Mouse (Mus musculus) ovary, adult 18-20 months (tissue): ENCODE results near the gene Mpp2.
A peak's percentile ranks its signal among the peaks of the same experiment; 100 is the strongest.

Experiments
- DNase-seq: peaks from one replicate; pipeline ENCODE4 v3.0.0; 2022; ENCODE audit warnings: low spot score, mixed read lengths

Mpp2 gene

GRCm38 (mm10) chr11:102087931-102088898, at the start of gene Mpp2:
Gene Mpp2, minus strand, starts transcription at chr11:102088515.
- DNase-seq, result peak; percentile 57

- DNase-seq, result no peak
Measured at GRCm38 (mm10) chr11:102137625-102138446, 49.5 kb upstream of the Mpp2 start.

- no peak for DNase-seq
Measured at GRCm38 (mm10) chr11:102134516-102134915, 46.2 kb upstream of the Mpp2 start.

GRCm38 (mm10) chr11:102117386-102117785, 29.1 kb upstream of the Mpp2 start:
- DNase-seq, result no peak

GRCm38 (mm10) chr11:102116241-102116640, 27.9 kb upstream of the Mpp2 start:
- DNase-seq, result no peak

- DNase-seq, result no peak
Measured at GRCm38 (mm10) chr11:102111576-102111975, 23.3 kb upstream of the Mpp2 start.

- no peak for DNase-seq
Measured at GRCm38 (mm10) chr11:102107732-102108131, 19.4 kb upstream of the Mpp2 start, which contains the start of gene Pyy. Gene Pyy, minus strand, starts transcription at chr11:102107832.

- no peak for DNase-seq
Measured at GRCm38 (mm10) chr11:102106911-102107310, 18.6 kb upstream of the Mpp2 start.

GRCm38 (mm10) chr11:102102485-102103258, 14.4 kb upstream of the Mpp2 start:
- DNase-seq, result no peak

GRCm38 (mm10) chr11:102101219-102101618, 12.9 kb upstream of the Mpp2 start, which contains the start of gene Ppy:
Gene Ppy, minus strand, starts transcription at chr11:102101319.
- no peak for DNase-seq

GRCm38 (mm10) chr11:102096887-102097391, 8.6 kb upstream of the Mpp2 start:
- peak; percentile 60 for DNase-seq

- no peak for DNase-seq
Measured at GRCm38 (mm10) chr11:102096446-102096845, 8.1 kb upstream of the Mpp2 start.

- DNase-seq, result no peak
Measured at GRCm38 (mm10) chr11:102095676-102096075, 7.4 kb upstream of the Mpp2 start.

- DNase-seq, result peak; percentile 28
Measured at GRCm38 (mm10) chr11:102089088-102089808, 933 bp upstream of the Mpp2 start.

- peak; percentile 62 for DNase-seq
Measured at GRCm38 (mm10) chr11:102087081-102087751, 1.1 kb downstream of the Mpp2 start.

GRCm38 (mm10) chr11:102086331-102086730, 2.0 kb downstream of the Mpp2 start:
- no peak for DNase-seq

- no peak for DNase-seq
Measured at GRCm38 (mm10) chr11:102084159-102084558, 4.2 kb downstream of the Mpp2 start.

- DNase-seq, result no peak
Measured at GRCm38 (mm10) chr11:102083193-102083592, 5.1 kb downstream of the Mpp2 start.

- peak; percentile 67 for DNase-seq
Measured at GRCm38 (mm10) chr11:102082322-102082721, 6.0 kb downstream of the Mpp2 start.

- DNase-seq, result no peak
Measured at GRCm38 (mm10) chr11:102073722-102074121, 14.6 kb downstream of the Mpp2 start.
